Mouse (Mus musculus): Measurements from ENCODE around the gene Meis2. TPM values are rescaled to one million over a fixed set of nuclear protein-coding genes. Genes with fewer than 3 reads are reported as not detected.

Gene Meis2
- total RNA-seq (2021), result 150 and 159 TPM in 2 replicates
- long read RNA-seq, experiment 1, transcript Meis2-203 (12 exons, 2,810 nt), result major isoform, 5 of 91 reads
- long read RNA-seq, experiment 1, partial matches to known transcripts, result 37 of 91 reads
- long read RNA-seq, experiment 1, other reads (novel, unspliced or antisense), result 39 of 91 reads
- long read RNA-seq, experiment 2, partial matches to known transcripts, result 27 of 58 reads
- long read RNA-seq, experiment 2, other reads (novel, unspliced or antisense), result 25 of 58 reads

GRCm38 (mm10) chr2:116065570-116066005 lies at the start of gene Meis2:
Gene Meis2 (minus strand): TSS chr2:116065839.
- peak; percentile 93 for DNase-seq

GRCm38 (mm10) chr2:116106194-116106593 lies 40.6 kb upstream of the Meis2 start:
- no peak for DNase-seq

GRCm38 (mm10) chr2:116105179-116105578 lies 39.5 kb upstream of the Meis2 start:
- DNase-seq, result no peak

- DNase-seq, result no peak
These were observed 37.9 kb upstream of the Meis2 start for GRCm38 (mm10) chr2:116103411-116103996.

GRCm38 (mm10) chr2:116101221-116101620 lies 35.6 kb upstream of the Meis2 start:
- DNase-seq, result peak; percentile 87

- DNase-seq, result no peak
These were observed 15.3 kb upstream of the Meis2 start for GRCm38 (mm10) chr2:116080961-116081360.

GRCm38 (mm10) chr2:116078841-116079240 lies 13.2 kb upstream of the Meis2 start:
- no peak for DNase-seq

GRCm38 (mm10) chr2:116077716-116078115 lies 12.1 kb upstream of the Meis2 start:
- peak; percentile 51 for DNase-seq

- no peak for DNase-seq
These were observed 11.3 kb upstream of the Meis2 start for GRCm38 (mm10) chr2:116076752-116077480.

GRCm38 (mm10) chr2:116075902-116076301 lies 10.3 kb upstream of the Meis2 start:
- peak; percentile 91 for DNase-seq

- DNase-seq, result peak; percentile 62
These were observed 9.8 kb upstream of the Meis2 start for GRCm38 (mm10) chr2:116075477-116075876.

- DNase-seq, result peak; percentile 33
These were observed 9.2 kb upstream of the Meis2 start for GRCm38 (mm10) chr2:116074726-116075440.

GRCm38 (mm10) chr2:116074061-116074460 lies 8.4 kb upstream of the Meis2 start:
- no peak for DNase-seq

GRCm38 (mm10) chr2:116073311-116073904 lies 7.8 kb upstream of the Meis2 start:
- DNase-seq, result no peak

GRCm38 (mm10) chr2:116072706-116073105 lies 7.1 kb upstream of the Meis2 start:
- no peak for DNase-seq

- DNase-seq, result no peak
These were observed 6.6 kb upstream of the Meis2 start for GRCm38 (mm10) chr2:116072321-116072640.

- DNase-seq, result peak; percentile 85
These were observed 6.1 kb upstream of the Meis2 start for GRCm38 (mm10) chr2:116071571-116072320.

- peak; percentile 11 for DNase-seq
These were observed 5.2 kb upstream of the Meis2 start for GRCm38 (mm10) chr2:116070614-116071425.

- peak; percentile 10 for DNase-seq
These were observed 4.0 kb upstream of the Meis2 start for GRCm38 (mm10) chr2:116069451-116070225.

GRCm38 (mm10) chr2:116068901-116069300 lies 3.3 kb upstream of the Meis2 start:
- DNase-seq, result no peak

Data from adrenal gland, postnatal 14 days (tissue).